Mouse (Mus musculus): ENCODE measurements around the gene Trir.

Gene Trir

DNA sequence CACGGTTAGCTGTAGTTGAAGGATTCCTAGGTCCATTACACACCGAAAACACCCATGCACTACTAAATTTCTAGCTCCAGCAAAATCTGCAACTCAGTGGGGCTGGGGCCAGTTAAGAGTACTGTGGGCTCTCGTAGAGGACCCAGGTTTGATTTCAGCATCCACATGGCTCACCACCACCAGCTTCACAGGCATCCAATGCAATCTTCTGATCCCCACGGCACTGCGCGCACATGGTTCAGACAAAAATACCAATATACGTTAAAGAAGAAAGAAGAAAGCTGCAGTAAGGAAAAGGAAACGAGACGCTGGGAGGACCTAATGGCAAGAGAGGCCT lies 9.7 kb downstream of the Trir start:
- no peak for DNase-seq (ENCODE audit: low spot score in 2 of 2)

GRCm38 (mm10) chr8:85036718-85037365 lies 10.2 kb downstream of the Trir start, which contains the start of gene Tnpo2:
TSS of gene Tnpo2 (plus strand) at chr8:85036915.
- DNase-seq (ENCODE audit: low spot score in 2 of 2) = peak; percentile 86 to 89

GRCm38 (mm10) chr8:85037366-85037680 lies 10.7 kb downstream of the Trir start:
- no peak for DNase-seq (ENCODE audit: low spot score in 2 of 2)

DNA sequence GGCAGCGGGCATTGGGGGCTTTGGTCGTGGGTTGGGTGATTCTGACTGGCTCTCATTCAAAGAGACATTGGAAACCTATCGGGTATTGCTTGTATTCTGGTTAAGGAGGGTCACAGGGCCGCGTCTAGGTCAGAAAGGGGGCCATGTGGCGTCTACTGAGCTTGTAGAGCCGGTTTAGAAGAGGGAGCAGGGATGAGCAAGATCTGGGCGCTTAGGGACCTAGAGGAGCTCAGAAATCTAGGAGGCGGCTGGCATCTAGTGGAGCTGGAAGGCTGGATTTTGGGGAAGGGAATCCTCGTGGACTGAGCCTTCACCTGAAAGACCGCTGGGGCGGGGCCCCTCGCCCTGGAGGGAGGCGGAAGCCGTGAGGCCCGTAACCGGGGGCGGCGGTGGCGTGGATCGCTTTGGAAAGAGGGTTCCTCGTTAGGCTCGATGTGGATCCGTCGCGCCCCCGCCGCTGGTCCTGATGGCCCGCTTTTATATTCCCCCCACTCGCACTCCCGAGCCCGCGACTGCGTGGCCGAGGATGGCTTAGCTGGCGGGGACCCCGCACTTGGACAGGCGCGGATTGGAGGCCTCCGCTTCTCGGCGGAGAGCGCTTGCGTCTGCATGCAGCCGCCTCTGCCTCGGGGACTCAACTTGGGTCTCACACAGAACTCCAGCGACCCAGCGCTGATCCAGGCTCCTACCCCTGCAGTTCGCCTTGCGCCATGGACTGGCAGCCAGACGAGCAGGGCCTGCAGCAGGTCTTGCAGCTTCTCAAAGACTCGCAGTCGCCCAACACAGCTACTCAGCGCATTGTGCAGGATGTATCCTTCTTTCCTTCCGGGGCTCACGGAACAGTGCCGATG lies 11.3 kb downstream of the Trir start:
- DNase-seq (ENCODE audit: low spot score in 2 of 2) = peak; percentile 71 to 87

DNA sequence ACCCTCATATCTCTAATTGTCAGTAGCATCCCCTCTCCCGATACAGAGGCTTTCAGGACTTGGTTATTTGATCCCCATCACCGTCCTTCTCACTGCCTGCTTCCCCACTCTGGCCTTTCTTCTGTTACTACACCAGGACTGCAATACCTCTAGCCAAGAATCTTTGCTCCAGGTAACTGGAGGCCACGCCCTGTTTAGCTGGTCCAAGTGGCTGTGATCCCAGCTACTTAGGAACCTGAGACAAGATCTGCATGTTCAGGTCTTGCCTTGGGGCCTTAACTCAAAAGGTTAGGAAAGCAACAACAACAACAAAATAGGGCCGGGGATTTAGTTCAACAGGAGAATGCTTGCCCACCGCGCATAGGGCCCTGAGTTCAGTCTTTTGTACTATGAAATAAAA lies 17.0 kb downstream of the Trir start:
- no peak for DNase-seq (ENCODE audit: low spot score in 2 of 2)

DNA sequence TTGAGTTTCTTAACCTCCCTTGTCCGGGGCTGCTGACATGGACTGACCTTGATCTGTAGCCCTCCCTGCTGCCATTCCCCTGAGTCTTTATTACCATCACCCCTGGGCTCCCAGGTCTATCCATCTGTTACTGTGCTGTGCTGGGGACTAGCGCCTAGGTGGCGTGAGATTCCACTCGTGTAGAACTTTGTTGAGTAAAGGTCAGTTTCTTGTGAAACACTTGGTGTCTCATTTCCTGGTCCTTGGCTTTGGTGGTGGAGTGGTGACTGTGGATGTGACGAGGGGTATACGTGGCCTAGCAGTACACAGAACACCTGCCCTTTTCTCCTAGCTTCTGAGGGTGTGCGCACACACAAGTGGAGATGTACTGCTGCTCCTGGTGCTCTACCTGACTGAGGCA lies 30.7 kb downstream of the Trir start:
- no peak for DNase-seq (ENCODE audit: low spot score in 2 of 2)

DNA sequence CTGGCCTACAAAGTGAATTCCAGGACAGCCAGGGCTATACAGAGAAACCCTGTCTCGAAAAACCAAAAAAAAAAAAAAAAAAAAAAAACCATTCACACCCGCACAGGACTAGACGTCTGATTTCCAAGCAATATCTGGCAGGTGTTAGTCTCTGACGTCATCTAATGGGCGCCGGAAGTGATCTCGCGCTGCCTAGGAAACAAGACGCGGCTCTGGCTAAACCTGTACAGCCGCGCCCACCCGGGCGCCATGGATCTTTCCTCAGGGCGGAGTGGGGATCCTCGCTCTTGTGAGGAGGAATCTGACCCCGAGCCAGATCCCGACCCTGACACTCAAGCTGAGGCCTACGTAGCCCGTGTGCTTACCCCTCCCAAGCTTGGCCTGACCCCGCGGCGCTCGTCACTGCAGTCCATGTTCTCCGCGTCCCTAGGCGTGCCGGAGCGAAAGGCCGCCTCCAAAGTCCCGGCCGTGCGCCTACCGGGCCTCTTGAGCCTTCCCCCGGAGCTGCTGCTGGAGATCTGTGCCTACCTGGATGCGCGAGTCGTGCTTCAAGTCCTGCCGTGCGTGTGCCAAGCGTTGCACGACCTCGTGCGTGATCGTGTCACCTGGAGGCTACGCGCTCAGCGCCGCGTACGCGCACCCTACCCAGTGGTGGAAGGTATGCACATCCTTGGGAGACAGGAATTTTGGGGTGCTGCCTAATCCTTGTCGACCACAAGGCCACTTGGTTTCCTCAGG lies 33.4 kb downstream of the Trir start, which contains the start of gene Fbxw9:
Fbxw9 (plus strand) TSS at position 177 of the 738 bp plus-strand sequence.
- DNase-seq (ENCODE audit: low spot score in 2 of 2) = peak; percentile 79 to 87

GRCm38 (mm10) chr8:85062603-85063002 lies 36.0 kb downstream of the Trir start:
- no peak for DNase-seq (ENCODE audit: low spot score in 2 of 2)

GRCm38 (mm10) chr8:85065213-85065612 lies 38.6 kb downstream of the Trir start:
- no peak for DNase-seq (ENCODE audit: low spot score in 2 of 2)

DNA sequence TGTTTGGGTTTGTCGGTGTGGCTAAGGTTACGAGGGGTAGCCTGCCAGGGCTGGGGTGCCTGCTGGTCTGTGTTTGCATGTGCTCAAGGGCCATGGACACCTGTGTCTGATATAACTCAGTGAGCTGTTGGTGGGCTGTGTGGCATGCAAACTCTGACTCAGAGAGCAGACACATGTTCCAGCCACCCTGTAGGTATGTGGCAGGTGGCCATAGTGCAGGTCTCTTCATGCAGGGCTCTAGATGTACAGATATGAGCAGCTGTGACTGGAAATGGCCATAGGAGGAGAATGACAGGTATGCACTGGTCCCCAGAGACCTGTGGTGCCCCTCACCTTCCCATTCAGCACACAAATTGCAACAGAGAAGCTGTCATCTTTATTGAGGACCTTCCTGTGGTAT lies 40.5 kb downstream of the Trir start:
- DNase-seq (ENCODE audit: low spot score in 2 of 2) = no peak

DNA sequence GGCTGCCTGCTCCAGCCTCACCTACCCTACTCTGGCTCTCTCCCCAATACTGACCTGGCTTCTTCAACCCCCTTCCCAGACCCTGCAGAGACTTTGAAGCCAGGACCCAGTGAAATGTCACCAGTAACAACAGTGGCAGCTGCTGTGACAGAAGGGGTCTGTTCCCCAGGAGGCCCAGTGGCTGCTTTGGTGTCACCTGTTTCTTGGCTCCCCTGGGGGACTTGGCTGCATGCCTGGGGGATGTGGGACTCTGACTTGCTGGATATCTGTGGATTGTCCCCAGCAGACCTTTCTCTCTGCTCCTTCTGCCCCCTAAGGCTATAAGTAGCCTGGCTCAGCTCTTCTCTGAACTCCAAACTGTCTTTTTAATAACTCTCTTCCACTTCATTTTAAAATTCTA lies 41.4 kb downstream of the Trir start, which contains the start of gene Gm5741:
Gm5741 (minus strand) TSS at position 1 of the 400 bp plus-strand sequence.
- no peak for DNase-seq (ENCODE audit: low spot score in 2 of 2)

GRCm38 (mm10) chr8:85071041-85071440 lies 44.4 kb downstream of the Trir start:
- DNase-seq (ENCODE audit: low spot score in 2 of 2) = no peak

- peak; percentile 89 to 93 for DNase-seq (ENCODE audit: low spot score in 2 of 2)
These were observed 45.1 kb downstream of the Trir start, which contains the start of gene Dhps for GRCm38 (mm10) chr8:85071514-85072281. TSS of gene Dhps (plus strand) at chr8:85071757.

DNA sequence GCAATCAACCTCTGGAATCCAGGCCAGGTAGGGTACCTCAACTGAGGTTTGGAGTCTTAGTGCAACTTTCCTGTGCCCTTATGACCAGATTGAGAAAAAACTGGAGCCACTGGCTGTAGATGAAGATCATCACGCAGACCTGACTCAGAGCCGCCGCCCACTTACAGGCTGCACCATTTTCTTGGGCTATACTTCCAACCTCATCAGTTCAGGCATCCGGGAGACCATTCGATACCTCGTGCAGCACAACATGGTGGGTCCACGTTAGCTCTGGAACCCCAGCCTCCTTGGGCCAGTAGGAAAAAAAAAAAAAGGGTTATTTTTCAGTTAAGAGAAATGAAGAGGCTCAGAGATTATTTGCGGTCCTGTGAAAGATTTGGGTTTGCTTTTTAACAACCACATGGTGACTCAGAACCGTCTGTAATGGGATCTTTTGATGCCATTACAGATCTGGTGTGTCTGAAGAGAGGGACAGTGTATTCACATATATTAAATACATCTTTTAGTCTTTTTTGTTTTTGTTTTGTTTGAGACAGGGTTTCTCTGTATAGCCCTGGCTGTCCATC lies 45.8 kb downstream of the Trir start:
- DNase-seq (ENCODE audit: low spot score in 2 of 2) = peak in 1 of 2 experiments; percentile 63

DNA sequence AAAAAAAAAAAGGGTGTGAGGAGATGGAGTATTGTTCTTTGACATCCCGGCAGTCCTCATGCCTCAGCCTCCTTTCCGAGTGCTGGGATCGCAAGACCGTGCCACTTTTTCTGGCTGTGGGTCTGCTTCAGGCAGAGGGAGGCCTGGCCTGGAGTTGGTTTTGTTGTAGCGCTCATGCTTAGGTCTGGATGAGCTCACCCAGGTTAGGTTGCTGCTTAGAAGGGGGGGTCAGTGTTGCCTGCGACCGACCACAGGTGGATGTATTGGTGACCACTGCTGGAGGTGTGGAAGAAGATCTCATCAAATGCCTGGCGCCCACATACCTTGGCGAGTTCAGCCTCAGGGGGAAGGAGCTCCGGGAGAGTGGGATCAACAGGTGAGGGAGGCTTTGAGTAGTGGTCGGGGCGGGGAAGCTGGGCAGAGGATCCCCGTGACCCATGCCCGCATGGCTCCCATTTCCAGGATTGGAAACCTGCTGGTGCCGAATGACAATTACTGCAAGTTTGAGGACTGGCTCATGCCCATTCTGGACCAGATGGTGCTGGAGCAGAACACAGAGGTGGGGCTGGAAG lies 46.5 kb downstream of the Trir start:
- DNase-seq (ENCODE audit: low spot score in 2 of 2) = peak in 1 of 2 experiments; percentile 62

GRCm38 (mm10) chr8:85074167-85074566 lies 47.5 kb downstream of the Trir start:
- no peak for DNase-seq (ENCODE audit: low spot score in 2 of 2)

DNA sequence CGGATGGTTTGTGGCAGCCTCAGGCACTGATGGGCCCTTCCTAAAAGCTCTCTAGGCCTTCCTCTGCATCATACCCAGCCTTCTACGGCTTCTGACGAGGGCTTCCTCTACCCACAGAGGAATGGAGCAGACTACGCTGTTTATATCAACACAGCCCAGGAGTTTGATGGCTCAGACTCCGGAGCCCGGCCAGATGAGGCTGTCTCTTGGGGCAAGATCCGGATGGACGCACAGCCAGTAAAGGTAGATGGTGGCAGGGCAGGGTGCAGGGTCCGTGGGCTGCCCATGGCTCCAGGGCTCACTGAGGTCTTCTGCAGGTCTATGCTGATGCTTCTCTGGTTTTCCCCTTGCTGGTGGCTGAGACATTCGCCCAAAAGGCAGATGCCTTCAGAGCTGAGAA lies 48.0 kb downstream of the Trir start:
- DNase-seq (ENCODE audit: low spot score in 2 of 2) = peak in 1 of 2 experiments; percentile 59

DNA sequence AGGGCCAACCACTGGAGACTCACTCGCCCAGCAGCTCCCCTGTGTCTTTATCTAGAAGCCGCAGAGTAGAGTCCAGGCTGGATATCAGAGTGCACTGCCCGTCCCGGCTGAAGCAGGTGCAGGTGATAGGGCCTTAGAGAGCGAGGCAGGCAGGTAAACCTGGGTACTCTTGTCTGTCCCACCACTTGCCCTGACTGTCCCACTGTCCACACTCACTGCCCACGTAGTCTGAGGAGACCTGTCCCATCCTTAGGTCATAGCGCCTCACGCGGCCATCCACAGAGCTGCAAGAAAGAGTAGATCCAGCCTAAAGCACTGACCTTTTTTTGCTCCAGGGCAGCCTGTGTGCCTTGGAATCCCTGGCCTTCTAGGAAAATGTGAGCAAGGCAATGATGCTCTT lies 49.4 kb downstream of the Trir start:
- peak; percentile 59 to 82 for DNase-seq (ENCODE audit: low spot score in 2 of 2)

- DNase-seq (ENCODE audit: low spot score in 2 of 2) = peak; percentile 81 to 91
These were observed 50.4 kb downstream of the Trir start for GRCm38 (mm10) chr8:85076993-85077392.
